Mouse (Mus musculus) layer of hippocampus, adult 18-20 months (tissue): ENCODE data around the gene Gm11172. TPM values are rescaled to one million over a fixed set of nuclear protein-coding genes. Genes with fewer than 3 reads are reported as not detected.
"Not testable (repeated sequence)": the region's sequence is repeated elsewhere in the genome, so short reads cannot be mapped to it uniquely, and the experiment has no call there.

Experiments
- DNase-seq, 2 experiments: peaks; one replicate each; pipeline ENCODE4 v3.0.0; 2022; ENCODE audit warnings: low spot score in 2 of 2
- total RNA-seq, 2 experiments: library from RNA; stranded (reverse); gene quantifications; 2 replicates each; pipeline ENCODE4 v1.2.3; 2021

The Gm11172 gene
- total RNA-seq, 2 experiments from 2014 or later, result not detected

GRCm38 (mm10) chr16:10828461-10828805 lies 15.7 kb downstream of the Gm11172 start:
- DNase-seq, result no peak

GRCm38 (mm10) chr16:10834542-10834910 lies 21.8 kb downstream of the Gm11172 start:
- no peak for DNase-seq

GRCm38 (mm10) chr16:10834911-10835587 lies 22.3 kb downstream of the Gm11172 start, which contains the start of gene Rmi2:
Gene Rmi2, plus strand, starts transcription at chr16:10835059.
- DNase-seq, result peak; percentile 71 to 82

GRCm38 (mm10) chr16:10836388-10836787 lies 23.7 kb downstream of the Gm11172 start:
- no peak for DNase-seq

- DNase-seq, result no peak
Observed at GRCm38 (mm10) chr16:10837250-10837649, 24.5 kb downstream of the Gm11172 start.

GRCm38 (mm10) chr16:10837903-10838302 lies 25.2 kb downstream of the Gm11172 start:
- DNase-seq, result no peak

- no peak for DNase-seq
Observed at GRCm38 (mm10) chr16:10838487-10839245, 26.0 kb downstream of the Gm11172 start.

GRCm38 (mm10) chr16:10840018-10840417 lies 27.3 kb downstream of the Gm11172 start:
- DNase-seq, result no peak

- no peak for DNase-seq
Observed at GRCm38 (mm10) chr16:10842282-10842855, 29.7 kb downstream of the Gm11172 start.

- DNase-seq, result peak in 1 of 2 experiments; percentile 13
Observed at GRCm38 (mm10) chr16:10843486-10844318, 31.0 kb downstream of the Gm11172 start.

GRCm38 (mm10) chr16:10844319-10844670 lies 31.6 kb downstream of the Gm11172 start:
- no peak for DNase-seq

- DNase-seq, result no peak
Observed at GRCm38 (mm10) chr16:10845952-10846351, 33.2 kb downstream of the Gm11172 start.

GRCm38 (mm10) chr16:10846503-10846902 lies 33.8 kb downstream of the Gm11172 start:
- peak in 1 of 2 experiments; percentile 69 for DNase-seq

- peak; percentile 20 to 45 for DNase-seq
Observed at GRCm38 (mm10) chr16:10849965-10850861, 37.5 kb downstream of the Gm11172 start.

GRCm38 (mm10) chr16:10850905-10851304 lies 38.2 kb downstream of the Gm11172 start:
- DNase-seq, result no peak

GRCm38 (mm10) chr16:10852216-10852615 lies 39.5 kb downstream of the Gm11172 start:
- not testable (repeated sequence) for DNase-seq

- no peak for DNase-seq
Observed at GRCm38 (mm10) chr16:10859726-10860245, 47.1 kb downstream of the Gm11172 start.

- peak in 1 of 2 experiments; percentile 19 for DNase-seq
Observed at GRCm38 (mm10) chr16:10861408-10861807, 48.7 kb downstream of the Gm11172 start.
